Mouse (Mus musculus): ENCODE measurements around the gene 4930412O13Rik.

4930412O13Rik gene

GRCm38 (mm10) chr2:9897846-9898245, 16.8 kb downstream of the 4930412O13Rik start:
- no peak for DNase-seq (ENCODE audit: low spot score in 2 of 2)

GRCm38 (mm10) chr2:9903854-9904560, 23.0 kb downstream of the 4930412O13Rik start:
- no peak for DNase-seq (ENCODE audit: low spot score in 2 of 2)

- DNase-seq (ENCODE audit: low spot score in 2 of 2): no peak
Observed at GRCm38 (mm10) chr2:9905995-9906394, 24.9 kb downstream of the 4930412O13Rik start.

GRCm38 (mm10) chr2:9917602-9918001, 36.5 kb downstream of the 4930412O13Rik start:
- no peak for DNase-seq (ENCODE audit: low spot score in 2 of 2)

- DNase-seq (ENCODE audit: low spot score in 2 of 2): no peak
Observed at GRCm38 (mm10) chr2:9918691-9919471, 37.8 kb downstream of the 4930412O13Rik start.

GRCm38 (mm10) chr2:9926194-9926904, 45.3 kb downstream of the 4930412O13Rik start:
- DNase-seq (ENCODE audit: low spot score in 2 of 2): peak in 1 of 2 experiments; percentile 4

GRCm38 (mm10) chr2:9926905-9927283, 45.8 kb downstream of the 4930412O13Rik start:
- DNase-seq (ENCODE audit: low spot score in 2 of 2): no peak

All from spleen, postnatal 36 days (tissue).